Mouse (Mus musculus): ENCODE results near the gene Slc22a29.

GRCm38 (mm10) chr19:8148787-8149523 lies 69.7 kb downstream of the Slc22a29 start:
- TF ChIP-seq CTCF (IDR thresholded peaks at IDR 0.05 in 2 of 3, conservative IDR thresholded peaks at IDR 0.05 in 1 of 3; ENCODE audit: control insufficient read depth in 1 of 3, insufficient read depth in 1 of 3, low read depth in 2 of 3, low read length in 3 of 3, poor library complexity in 1 of 3, severe bottlenecking in 1 of 3) (no peak), MAZ (IDR thresholded peaks at IDR 0.05; ENCODE audit: low read depth, low read length) (no peak), GABPA (IDR thresholded peaks at IDR 0.05; ENCODE audit: low read depth, low read length) (no peak), ETS1 (IDR thresholded peaks at IDR 0.05; ENCODE audit: low read depth, low read length) (no peak), MAX (IDR thresholded peaks at IDR 0.05; ENCODE audit: low read length) (no peak), TBP (IDR thresholded peaks at IDR 0.05; ENCODE audit: low read depth, low read length) (no peak), POLR2A (IDR thresholded peaks at IDR 0.05; ENCODE audit: control insufficient read depth in 1 of 2, insufficient read depth in 1 of 2, low read depth in 1 of 2, low read length in 2 of 2, poor library complexity in 1 of 2) (no peak), SMC3 (IDR thresholded peaks at IDR 0.05; ENCODE audit: low read depth, low read length) (no peak), KAT2A (conservative IDR thresholded peaks at IDR 0.05; ENCODE audit: low read depth, low read length) (no peak), NRF1 (IDR thresholded peaks at IDR 0.05; ENCODE audit: insufficient read depth, low read depth, low read length, poor library complexity, severe bottlenecking) (no peak)

All from MEL (cell line).